Mouse (Mus musculus) liver, adult 2 months (tissue): ENCODE data around the gene Tssc4. TPM values are rescaled to one million over a fixed set of nuclear protein-coding genes. Genes with fewer than 3 reads are reported as not detected.

Experiments used
- DNase-seq: peaks from one replicate; pipeline ENCODE4 v3.0.0-alpha.2; 2011; ENCODE audit warnings: low read depth, low spot score; ENCODE audit errors: extremely low read depth
- H3K27ac ChIP-seq: fragments of 200-500 bp; replicated peaks from 2 replicates; pipeline ENCODE4 v1.5.1; 2012; ENCODE audit warnings: low read depth, mild to moderate bottlenecking, control low read depth, inconsistent platforms, low read length; ENCODE audit not compliant: insufficient read depth
- H3K27me3 ChIP-seq: fragments of 200-500 bp; 2 replicates; pipeline ENCODE4 v1.6.1; 2012; ENCODE audit warnings: mild to moderate bottlenecking, moderate library complexity, low read length, inconsistent platforms; ENCODE audit not compliant: control insufficient read depth, insufficient read depth
- H3K36me3 ChIP-seq: fragments of 200-500 bp; 2 replicates; pipeline ENCODE4 v1.6.1; 2012; ENCODE audit warnings: low read length, inconsistent platforms; ENCODE audit not compliant: control insufficient read depth, insufficient read depth
- H3K4me1 ChIP-seq: fragments of 200-500 bp; 2 replicates; pipeline ENCODE4 v1.6.1; 2011; ENCODE audit warnings: low read length; ENCODE audit not compliant: control insufficient read depth, insufficient read depth
- H3K4me3 ChIP-seq: fragments of 200-500 bp; 2 replicates; pipeline ENCODE4 v1.5.1; 2011; ENCODE audit warnings: low read depth, mild to moderate bottlenecking, control low read depth, low read length, moderate library complexity; ENCODE audit not compliant: insufficient read depth
- H3K79me2 ChIP-seq: fragments of 200-500 bp; 2 replicates; pipeline ENCODE4 v1.6.1; 2012; ENCODE audit warnings: inconsistent platforms, mild to moderate bottlenecking, low read length, moderate library complexity; ENCODE audit not compliant: control insufficient read depth, insufficient read depth
- H3K9ac ChIP-seq: fragments of 200-500 bp; 2 replicates; pipeline ENCODE4 v1.6.1; 2012; ENCODE audit warnings: low read depth, mild to moderate bottlenecking, control low read depth, inconsistent platforms, low read length
- CTCF ChIP-seq: fragments of 200-500 bp; IDR thresholded peaks from 2 replicates; pipeline ENCODE4 v1.5.1; 2011; ENCODE audit warnings: low read depth, low read length, control low read depth
- POLR2A ChIP-seq: fragments of 200-500 bp; IDR thresholded peaks from 2 replicates; pipeline ENCODE4 v1.6.1; 2011; ENCODE audit warnings: low read length, control low read depth; ENCODE audit not compliant: insufficient read depth; ENCODE audit errors: extremely low read depth
- WGBS: fragments of 180-500 bp; shearing (Covaris S2); methylation state at CpG from one replicate; pipeline ENCODE4 v1.1.7; 2018; 5-methylcytosine and 5-hydroxymethylcytosine counted together
- polyA plus RNA-seq: library from polyadenylated mRNA; depleted of rRNA; stranded (reverse); fragments of >200 nt; gene quantifications from 2 replicates; pipeline ENCODE4 v1.2.3, GENCODE M21; 2012
- total RNA-seq: library from RNA; depleted of rRNA; stranded (reverse); fragments of >200 nt; gene quantifications from 2 replicates; pipeline ENCODE4 v1.2.3, GENCODE M21; 2014

The Tssc4 gene
- total and polyA plus RNA-seq, 2 experiments: 11.9 to 47.7 TPM

DNA sequence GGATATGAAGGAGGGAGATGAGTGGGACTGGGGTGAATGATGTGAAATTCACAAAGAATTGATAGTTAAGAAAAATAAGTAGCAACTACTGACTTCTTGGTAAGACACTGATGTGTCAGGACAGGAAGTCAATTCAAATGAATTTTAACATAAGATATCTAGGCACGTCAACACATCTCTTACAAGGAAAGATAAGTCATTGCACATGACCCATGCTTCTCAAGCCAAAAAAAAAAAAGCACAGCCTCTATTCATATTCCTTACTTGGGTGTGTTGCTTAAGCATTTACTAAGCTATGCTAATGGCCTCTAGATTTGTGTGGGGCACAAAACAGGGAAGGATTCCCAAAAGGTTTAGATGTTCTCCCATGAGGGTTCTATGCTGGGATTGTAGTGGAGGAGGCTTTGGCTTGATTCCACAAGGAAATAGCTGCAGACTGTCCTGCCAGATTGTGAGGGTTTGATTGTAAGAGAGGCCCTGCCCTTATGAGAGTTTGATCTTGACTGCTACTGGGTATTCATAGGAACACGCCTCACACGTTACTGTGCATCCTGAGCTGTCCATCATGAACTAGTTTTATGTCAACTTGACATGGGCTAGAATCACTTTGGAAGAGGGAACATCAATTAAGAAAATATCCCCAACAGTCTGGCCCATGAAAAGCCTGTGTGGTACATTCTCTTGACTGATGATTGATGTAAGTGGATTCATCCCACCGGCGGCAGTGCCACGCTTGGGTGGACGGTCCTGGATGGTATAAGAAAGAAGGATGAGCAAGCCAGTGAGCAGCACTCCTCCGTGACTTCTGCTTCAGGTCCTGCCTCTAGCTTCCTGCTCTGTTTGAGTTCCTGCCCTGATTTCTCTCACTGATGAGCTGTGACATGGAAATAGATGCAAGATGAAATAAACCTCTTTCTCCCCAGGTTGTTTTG, 34.3 kb upstream of the Tssc4 start:
- Histone ChIP-seq H3K79me2 (no peaks in the 10 kb centered on the region), H3K27me3 (no peaks in the 10 kb centered on the region; the same call in 1 of the 2 replicates), H3K4me1 (peaks cover 12% of the 10 kb centered on the region), H3K27ac (no peak overlapping the region), H3K9ac (no peak overlapping the region), H3K4me3 (no peak overlapping the region), H3K36me3 (no peaks in the 10 kb centered on the region)
- DNase-seq: no peak
- 88% methylated on average over 8 of the region's 8 CpGs for WGBS
- TF ChIP-seq CTCF: no peak

DNA sequence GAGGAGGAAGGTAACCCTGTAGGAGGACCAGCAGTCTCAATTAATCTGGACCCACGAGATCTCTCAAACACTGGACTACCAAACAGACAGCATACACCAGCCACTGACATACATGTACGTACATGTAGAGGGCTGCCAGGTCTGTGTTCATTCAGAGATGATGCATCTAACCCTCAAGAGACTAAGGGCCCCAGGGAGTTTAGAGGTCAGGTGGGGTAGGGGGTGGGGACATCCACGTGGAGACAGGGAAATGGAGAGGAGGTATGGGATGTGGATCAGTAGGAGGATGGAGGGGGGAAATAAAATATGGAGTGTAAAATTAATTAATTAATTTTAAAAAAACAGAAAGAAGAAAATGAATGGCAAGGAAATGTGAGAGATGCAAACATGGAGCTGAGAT, 32.3 kb upstream of the Tssc4 start:
- Histone ChIP-seq H3K27ac (no peak overlapping the region), H3K9ac (no peak overlapping the region), H3K36me3 (no peaks in the 10 kb centered on the region), H3K4me3 (no peak overlapping the region; the same call in 1 of the 2 replicates), H3K4me1 (peaks cover 18% of the 10 kb centered on the region), H3K79me2 (no peaks in the 10 kb centered on the region), H3K27me3 (no peaks in the 10 kb centered on the region; the same call in 1 of the 2 replicates)
- DNase-seq: no peak
- TF ChIP-seq POLR2A (no peak), CTCF (no peak)
- WGBS: 82% methylated on average over 3 of the region's 3 CpGs

DNA sequence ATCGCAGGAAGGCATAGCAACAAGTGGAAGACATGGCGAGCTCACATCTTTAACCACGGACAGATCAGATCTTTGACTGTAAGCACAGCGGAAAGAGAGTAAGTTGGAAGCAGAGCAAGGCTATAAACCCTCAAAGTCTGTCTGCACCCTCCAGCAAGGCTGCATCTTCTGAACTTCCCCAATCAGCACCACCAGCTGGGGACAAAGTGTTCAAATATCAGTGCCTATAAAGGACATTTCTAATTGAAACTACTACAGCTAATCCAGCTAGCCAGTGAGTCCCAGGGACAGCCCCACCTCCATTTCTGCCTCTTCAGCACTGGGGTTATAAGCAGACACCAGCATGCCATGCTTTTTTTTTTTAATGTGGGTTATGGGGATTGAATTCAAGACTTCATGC, 31.7 kb upstream of the Tssc4 start:
- Histone ChIP-seq H3K79me2 (no peaks in the 10 kb centered on the region), H3K4me3 (no peak overlapping the region; the same call in 1 of the 2 replicates), H3K27ac (0 out of 2 replicates have a peak overlapping the region, but pooled peaks have one; percentile 12), H3K27me3 (no peaks in the 10 kb centered on the region; the same call in 1 of the 2 replicates), H3K9ac (no peak overlapping the region), H3K4me1 (peaks cover 20% of the 10 kb centered on the region), H3K36me3 (no peaks in the 10 kb centered on the region)
- WGBS: 89% methylated on average over 4 of the region's 4 CpGs
- no peak for TF ChIP-seq POLR2A
- DNase-seq: no peak

DNA sequence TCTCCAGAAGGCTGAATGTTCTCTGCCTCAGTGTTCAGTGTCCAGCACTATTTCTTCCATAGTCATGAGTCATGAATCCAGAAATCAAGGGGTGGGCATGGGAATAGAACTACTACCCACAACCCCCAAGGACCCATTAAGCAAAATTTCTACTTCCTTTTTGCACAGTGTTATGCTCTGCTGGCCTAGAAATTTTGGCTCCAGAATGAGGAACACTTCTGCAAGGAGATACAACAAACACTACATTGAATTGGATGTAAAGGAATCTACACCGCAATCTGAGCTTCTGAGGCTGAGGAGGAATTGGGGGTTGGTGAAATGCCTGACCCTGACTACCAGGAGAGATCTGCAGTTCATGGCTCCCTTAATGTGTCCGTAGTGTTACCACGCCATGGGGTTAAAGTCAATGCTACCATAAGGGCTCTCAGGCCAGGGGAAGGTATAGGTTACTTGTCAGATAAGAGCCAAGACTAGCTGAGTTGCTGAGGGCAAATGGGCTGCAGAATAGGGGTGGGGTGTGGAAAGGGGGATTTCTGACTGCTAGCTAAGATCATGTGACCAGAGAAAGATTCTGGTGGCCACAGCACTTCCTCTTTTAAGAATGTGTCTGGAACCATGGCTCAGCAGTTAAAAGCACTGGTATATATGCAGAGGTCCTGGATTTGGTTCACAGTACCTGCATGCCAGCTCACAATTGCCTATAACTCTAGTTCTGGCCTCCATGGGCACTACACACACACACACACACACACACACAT, 30.7 kb upstream of the Tssc4 start:
- WGBS: 89% methylated on average over 3 of the region's 3 CpGs
- Histone ChIP-seq H3K79me2 (no peaks in the 10 kb centered on the region), H3K4me3 (no peak overlapping the region), H3K27ac (peak overlapping the region; percentile 53; the same call in 1 of the 2 replicates), H3K4me1 (peaks cover 27% of the 10 kb centered on the region), H3K36me3 (no peaks in the 10 kb centered on the region), H3K27me3 (no peaks in the 10 kb centered on the region), H3K9ac (no peak overlapping the region)
- TF ChIP-seq CTCF (no peak), POLR2A (no peak)
- no peak for DNase-seq

DNA sequence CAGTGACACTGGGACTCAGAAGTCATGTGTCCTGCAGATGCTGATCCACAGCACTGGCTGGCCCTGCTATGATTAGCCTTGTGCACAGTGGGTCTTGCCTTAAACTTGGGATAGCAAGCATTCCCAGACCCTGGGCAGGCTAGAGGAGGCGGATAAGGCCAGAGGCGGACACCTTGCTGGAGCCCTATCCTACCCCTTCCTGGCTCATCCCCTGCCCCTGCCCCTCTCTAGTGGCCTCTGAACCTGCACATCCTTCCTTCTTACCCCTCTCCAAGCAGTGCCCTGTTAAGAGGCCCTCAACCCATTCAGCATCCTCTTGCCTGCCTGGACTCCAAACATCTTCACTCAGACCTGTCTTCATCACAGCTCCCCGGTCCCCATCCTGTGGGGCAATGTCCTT, 28.5 kb upstream of the Tssc4 start:
- no peaks in the 10 kb centered on the region for H3K36me3 ChIP-seq
- H3K79me2 ChIP-seq: no peaks in the 10 kb centered on the region
- H3K9ac ChIP-seq: no peak overlapping the region
- no peaks in the 10 kb centered on the region for H3K27me3 ChIP-seq
- no peak for TF ChIP-seq CTCF
- DNase-seq: no peak
- H3K4me1 ChIP-seq: peaks cover 14% of the 10 kb centered on the region
- no peak overlapping the region for H3K4me3 ChIP-seq
- WGBS: 89% methylated on average over 3 of the region's 3 CpGs
- H3K27ac ChIP-seq: no peak overlapping the region
